Mouse (Mus musculus): ENCODE measurements around the gene Epb41l3. TPM values are rescaled to one million over a fixed set of nuclear protein-coding genes. Genes with fewer than 3 reads are reported as not detected.

Gene Epb41l3
- polyA plus RNA-seq, 3 experiments from 2014 or later, result 0.16 to 0.98 (median 0.34) TPM

GRCm38 (mm10) chr17:69192863-69193493 lies 117.5 kb downstream of the Epb41l3 start:
- no peak for ATAC-seq

GRCm38 (mm10) chr17:69194599-69194998 lies 119.1 kb downstream of the Epb41l3 start:
- no peak for ATAC-seq

GRCm38 (mm10) chr17:69195758-69196157 lies 120.3 kb downstream of the Epb41l3 start:
- no peak for ATAC-seq

- ATAC-seq, result no peak
These were observed 121.2 kb downstream of the Epb41l3 start for GRCm38 (mm10) chr17:69196656-69197055.

GRCm38 (mm10) chr17:69198805-69199204 lies 123.3 kb downstream of the Epb41l3 start:
- ATAC-seq, result no peak

GRCm38 (mm10) chr17:69199827-69200226 lies 124.3 kb downstream of the Epb41l3 start:
- no peak for ATAC-seq

- ATAC-seq, result no peak
These were observed 125.5 kb downstream of the Epb41l3 start for GRCm38 (mm10) chr17:69200936-69201335.

GRCm38 (mm10) chr17:69205282-69205999 lies 130.0 kb downstream of the Epb41l3 start:
- no peak for ATAC-seq

- no peak for ATAC-seq
These were observed 132.3 kb downstream of the Epb41l3 start for GRCm38 (mm10) chr17:69207562-69208312.

- ATAC-seq, result no peak
These were observed 135.6 kb downstream of the Epb41l3 start for GRCm38 (mm10) chr17:69211065-69211464.

- no peak for ATAC-seq
These were observed 140.6 kb downstream of the Epb41l3 start for GRCm38 (mm10) chr17:69216120-69216519.

GRCm38 (mm10) chr17:69220849-69221248 lies 145.4 kb downstream of the Epb41l3 start:
- no peak for ATAC-seq

GRCm38 (mm10) chr17:69221377-69221776 lies 145.9 kb downstream of the Epb41l3 start:
- ATAC-seq, result no peak

- no peak for ATAC-seq
These were observed 146.6 kb downstream of the Epb41l3 start for GRCm38 (mm10) chr17:69221966-69222692.

GRCm38 (mm10) chr17:69225996-69226395 lies 150.5 kb downstream of the Epb41l3 start:
- no peak for ATAC-seq

- ATAC-seq, result no peak
These were observed 152.0 kb downstream of the Epb41l3 start for GRCm38 (mm10) chr17:69227426-69228014.

GRCm38 (mm10) chr17:69229451-69229850 lies 154.0 kb downstream of the Epb41l3 start:
- no peak for ATAC-seq

- ATAC-seq, result no peak
These were observed 154.7 kb downstream of the Epb41l3 start for GRCm38 (mm10) chr17:69230131-69230621.

- no peak for ATAC-seq
These were observed 155.9 kb downstream of the Epb41l3 start for GRCm38 (mm10) chr17:69231360-69231759.

GRCm38 (mm10) chr17:69237172-69237571 lies 161.7 kb downstream of the Epb41l3 start:
- ATAC-seq, result no peak

GRCm38 (mm10) chr17:69238810-69239373 lies 163.4 kb downstream of the Epb41l3 start:
- no peak for ATAC-seq

GRCm38 (mm10) chr17:69239423-69239822 lies 163.9 kb downstream of the Epb41l3 start:
- no peak for ATAC-seq

Measured in inflammation-experienced regulatory T-cells, adult 6 months (primary cell).